In genomic region chr11:104767068-104767467, GRCm38 (mm10) we compare ENCODE assay signal across 16 mouse cellular contexts.
"Had no signal": no experiment of that assay in that cellular context is flagged by ENCODE, and none has a peak within 500 bp of the region (broad histone marks: within the 10 kb centered on the region; RNA-seq: fewer than 3 reads in every experiment).

No protein-coding gene starts in this region.

- H3K4me2 ChIP-seq: liver, embryonic 11.5 days; liver, embryonic 15.5 days; lung, embryonic 14.5 days; midbrain, embryonic 15.5 days; neural tube, embryonic 13.5 days had no signal

- H3K27me3 ChIP-seq: liver, embryonic 15.5 days; midbrain, embryonic 15.5 days; neural tube, embryonic 13.5 days had no signal

- H3K36me3 ChIP-seq: limb, embryonic 10.5 days; liver, embryonic 15.5 days; midbrain, embryonic 10.5 days; midbrain, embryonic 15.5 days; neural tube, embryonic 13.5 days had no signal

- ATAC-seq: midbrain, embryonic 15.5 days had no signal

- H3K9ac ChIP-seq: liver, embryonic 15.5 days; lung, embryonic 14.5 days; midbrain, embryonic 15.5 days; neural tube, embryonic 13.5 days had no signal

- H3K4me3 ChIP-seq: left cerebral cortex, adult 2 months; limb, embryonic 10.5 days; liver, embryonic 15.5 days; midbrain, embryonic 10.5 days; midbrain, embryonic 15.5 days; neural tube, embryonic 13.5 days had no signal

- H3K4me1 ChIP-seq: liver, embryonic 15.5 days; midbrain, embryonic 10.5 days; midbrain, embryonic 15.5 days; neural tube, embryonic 13.5 days had no signal

- DNase-seq: kidney, adult 8-10 months; kidney, postnatal 4 days; lung, embryonic 14.5 days; lung, postnatal 10 days; lung, postnatal 4 days; right cerebral cortex, adult 18-20 months; right cerebral cortex, postnatal 25 days; thymus, adult 2 months; thymus, postnatal 25 days had no signal

- H3K9me3 ChIP-seq: limb, embryonic 10.5 days; liver, embryonic 15.5 days; midbrain, embryonic 10.5 days; midbrain, embryonic 15.5 days; neural tube, embryonic 13.5 days had no signal

- H3K27ac ChIP-seq: left cerebral cortex, adult 2 months; limb, embryonic 10.5 days; liver, embryonic 15.5 days; midbrain, embryonic 10.5 days; midbrain, embryonic 15.5 days; neural tube, embryonic 13.5 days had no signal
